Mouse (Mus musculus) gastrocnemius, postnatal 36 days (tissue): Measurements from ENCODE around the gene Fbxw4. TPM values are rescaled to one million over a fixed set of nuclear protein-coding genes. Genes with fewer than 3 reads are reported as not detected.

Source experiments
- DNase-seq, 2 experiments: peaks; one replicate each; pipeline ENCODE4 v3.0.0; 2022
- intact Hi-C: fragments of 180-260 bp; cut with DNase I; formaldehyde crosslinking; loops from one replicate; pipeline ENCODE4 v1.15.1; 2025
- total RNA-seq, 2 experiments: library from RNA; stranded (reverse); gene quantifications; 2 replicates each; pipeline ENCODE4 v1.2.3; 2021

Fbxw4 gene
- total RNA-seq, 2 experiments from 2014 or later = 22.5 to 22.6 TPM

DNA sequence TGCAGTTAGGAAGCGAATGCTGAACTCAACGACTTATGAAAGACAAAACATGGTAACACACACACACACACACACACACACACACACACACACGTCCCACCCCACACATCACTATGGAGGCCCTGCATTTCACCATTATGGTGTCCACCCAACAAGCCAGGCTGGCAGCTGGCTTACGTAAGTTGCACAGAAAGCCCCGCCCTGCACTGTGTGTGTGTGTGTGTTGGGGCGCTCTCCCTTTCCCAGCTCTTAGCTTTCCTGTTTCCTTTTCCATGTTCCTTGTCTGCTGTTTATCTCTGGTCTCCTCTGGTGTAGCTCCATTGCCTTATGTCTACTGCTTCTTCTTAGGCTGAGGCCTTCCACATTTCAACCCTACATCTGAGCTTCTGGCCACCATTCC, 41.9 kb downstream of the Fbxw4 start:
- DNase-seq = no peak
- intact Hi-C loops = no loop called here

DNA sequence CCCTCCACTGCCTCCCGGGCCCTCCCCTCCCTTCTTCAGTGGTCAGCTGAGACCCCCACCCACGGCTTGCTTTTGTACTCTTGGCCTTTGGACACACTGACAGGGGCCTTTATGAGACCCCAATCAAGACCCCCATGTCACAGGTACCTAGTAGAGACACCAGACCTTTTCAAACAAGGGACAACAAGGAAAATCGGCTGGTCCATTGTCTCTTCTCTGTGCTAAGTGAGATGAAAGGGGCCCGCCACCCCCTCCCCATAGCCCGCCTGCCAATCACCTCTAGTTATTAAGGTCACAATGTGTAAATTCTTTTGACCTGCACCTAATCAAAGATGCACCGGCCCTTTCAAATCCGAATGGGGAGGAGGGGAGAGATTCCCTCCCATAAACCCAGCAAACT, 43.4 kb downstream of the Fbxw4 start:
- intact Hi-C loops = no loop called here
- no peak for DNase-seq

DNA sequence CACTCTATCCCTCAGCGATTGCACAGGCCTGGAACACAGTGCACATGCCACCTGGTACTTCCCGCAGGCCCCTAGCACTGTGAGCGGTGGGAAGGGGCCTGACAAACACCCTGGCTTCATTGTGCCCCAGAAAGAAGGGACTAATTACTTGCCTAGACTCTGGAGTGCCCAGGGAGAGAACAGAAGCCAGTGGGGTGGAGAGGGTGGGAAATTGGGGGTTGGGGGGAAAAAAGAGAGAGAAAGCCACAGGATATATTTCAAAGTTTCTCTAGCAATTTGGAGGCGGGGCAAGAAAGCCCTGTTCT, 43.9 kb downstream of the Fbxw4 start:
- intact Hi-C loops = no loop called here
- DNase-seq = no peak

DNA sequence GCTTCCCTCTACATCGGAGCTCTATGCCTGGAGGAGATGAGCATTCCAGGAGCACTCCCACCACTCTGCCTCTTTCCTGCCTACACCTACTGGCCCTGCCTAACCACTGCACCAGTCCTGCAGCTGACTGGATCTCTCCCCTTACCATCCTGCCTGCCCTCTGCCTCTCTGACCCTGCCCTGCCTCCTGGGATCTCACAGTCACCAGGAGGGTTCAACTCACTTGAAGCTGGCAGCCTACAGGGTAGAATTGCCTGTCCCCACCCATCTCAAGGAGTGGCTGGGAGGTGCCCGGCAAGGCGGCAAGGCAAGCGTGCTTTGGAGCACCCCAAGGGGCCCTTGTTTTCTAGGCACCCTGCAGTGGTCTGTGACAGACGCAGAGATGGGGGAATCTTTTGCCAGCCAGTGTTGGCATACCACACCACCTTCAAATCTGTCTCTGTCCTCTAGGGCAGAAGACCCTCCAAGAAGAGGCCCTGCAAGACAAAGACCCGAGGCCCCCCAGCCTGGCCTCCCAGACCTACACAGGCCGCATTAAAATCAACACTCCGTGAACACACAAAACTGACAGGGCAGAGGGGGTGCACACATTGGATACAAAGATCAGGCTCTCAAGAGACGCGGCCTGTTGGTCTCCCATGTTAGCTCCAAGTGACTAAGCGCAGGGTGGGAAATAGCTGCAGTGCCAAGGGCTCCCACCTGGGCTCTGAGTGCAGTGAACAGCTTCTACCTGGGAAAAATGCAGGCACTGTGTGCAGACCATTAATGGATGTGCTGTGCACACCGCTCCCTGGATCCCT, 44.5 kb downstream of the Fbxw4 start:
- intact Hi-C loops = no loop called here
- DNase-seq = no peak

DNA sequence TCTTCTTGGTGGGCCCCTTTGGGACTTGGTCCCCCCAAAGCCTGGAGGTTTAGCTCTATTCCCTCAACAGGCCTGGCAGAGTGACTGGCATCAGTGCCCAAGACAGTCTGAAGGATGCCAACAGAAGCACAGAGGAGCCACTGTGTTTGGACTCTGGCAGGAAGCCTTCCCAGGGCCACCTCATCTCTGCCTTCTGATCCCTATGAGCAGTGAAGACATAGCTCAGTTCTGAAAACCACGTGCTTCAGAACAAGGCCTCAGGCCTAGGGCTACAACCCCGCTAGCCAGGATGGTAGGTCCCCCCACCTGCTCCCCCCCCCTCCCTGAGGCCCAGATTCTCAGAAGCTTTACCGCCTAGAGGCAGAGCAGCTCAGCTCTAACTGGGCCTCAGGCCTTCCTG, 45.2 kb downstream of the Fbxw4 start:
- intact Hi-C loops = no loop called here
- DNase-seq = no peak

DNA sequence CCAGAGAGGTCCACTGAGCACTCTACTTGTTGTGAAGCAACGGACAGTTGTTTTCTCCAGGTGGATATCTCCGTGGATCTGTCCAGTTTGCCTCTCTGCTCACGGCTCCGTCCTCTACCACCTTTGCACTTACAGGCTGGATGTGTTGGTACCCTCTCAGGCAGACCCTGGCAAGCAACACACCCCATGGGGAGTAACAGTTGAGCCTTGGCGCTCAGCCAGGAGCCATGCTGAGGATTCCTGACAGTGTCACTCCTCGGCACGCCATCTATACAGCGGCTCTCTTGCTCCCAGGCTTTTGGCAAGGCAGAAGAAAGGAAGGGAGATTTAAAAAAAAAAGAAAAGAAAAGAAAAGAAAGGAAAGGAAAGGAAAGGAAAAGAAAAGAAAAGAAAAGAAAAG, 45.7 kb downstream of the Fbxw4 start:
- intact Hi-C loops = no loop called here
- DNase-seq = no peak

DNA sequence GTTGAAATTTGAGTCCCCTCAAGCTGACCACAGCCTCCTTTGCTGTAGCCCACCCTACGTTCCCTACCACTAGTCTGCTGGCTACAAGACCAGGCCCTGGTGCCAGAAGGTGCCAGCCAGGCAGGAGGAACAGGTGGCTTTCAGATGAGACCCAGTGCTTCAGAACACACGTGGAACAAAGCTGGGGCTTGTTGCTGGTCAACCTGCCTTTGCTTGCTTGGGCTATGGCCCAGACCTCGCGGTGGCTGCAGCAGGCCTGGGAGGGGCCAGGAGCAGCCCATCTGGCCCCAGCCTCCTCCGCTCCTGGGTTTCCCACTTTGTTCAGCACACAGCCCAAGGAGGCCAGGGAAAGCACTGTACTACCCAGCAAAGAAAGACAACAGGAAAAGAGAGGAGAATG, 49.3 kb downstream of the Fbxw4 start:
- DNase-seq = no peak
- intact Hi-C loops = no loop called here

DNA sequence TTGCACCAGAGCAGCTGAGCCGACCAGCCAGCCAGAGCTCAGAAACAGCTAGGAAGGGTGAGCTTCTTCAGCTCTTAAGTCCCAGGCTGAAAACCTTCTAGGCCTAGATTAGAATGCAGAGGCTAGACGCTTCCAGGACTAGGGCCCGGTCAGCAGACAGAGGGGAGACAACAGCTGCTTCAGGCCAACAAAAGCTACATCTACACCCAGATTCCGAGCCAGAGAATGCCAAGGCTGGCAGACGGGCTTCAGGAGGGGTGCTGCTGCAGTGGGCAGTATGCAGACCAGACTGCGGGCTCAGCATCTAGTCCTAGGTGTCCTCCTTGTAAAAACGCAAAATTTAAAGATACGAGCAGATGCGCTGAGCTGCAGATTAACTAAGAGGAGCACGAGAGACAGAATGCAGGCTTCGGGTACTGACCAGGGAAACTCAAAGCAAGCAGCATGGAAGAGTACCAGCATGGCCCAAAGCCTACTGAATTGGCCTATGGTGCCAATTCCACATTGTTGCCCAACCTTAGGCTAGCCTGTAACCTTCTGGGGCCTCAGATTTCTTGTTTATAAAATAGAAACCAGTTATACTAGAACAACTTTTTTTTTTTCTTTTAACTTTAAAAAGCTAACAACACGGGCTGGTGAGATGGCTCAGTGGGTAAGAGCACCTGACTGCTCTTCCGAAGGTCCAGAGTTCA, 51.3 kb downstream of the Fbxw4 start:
- no peak for DNase-seq
- intact Hi-C loops = no loop called here

DNA sequence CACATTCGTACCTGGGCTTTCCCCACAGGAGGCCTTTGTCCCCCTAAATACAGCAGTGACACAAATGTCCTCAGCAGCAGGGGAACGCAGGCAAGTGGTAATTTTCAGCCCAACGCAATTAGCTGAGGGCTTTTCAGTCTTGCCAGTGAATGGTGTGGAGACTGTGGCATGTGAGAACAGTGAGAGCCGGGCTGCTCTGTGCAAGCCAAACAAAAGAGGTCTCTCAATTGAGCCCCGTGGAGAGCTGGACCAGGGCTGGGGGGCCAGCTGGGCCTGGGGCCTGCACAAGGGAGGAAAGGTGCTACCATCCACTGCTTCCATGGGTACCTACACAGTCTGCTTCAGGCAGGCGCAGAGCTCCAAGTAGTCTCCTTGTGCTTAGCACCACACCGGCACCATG, 52.6 kb downstream of the Fbxw4 start:
- intact Hi-C loops = no loop called here
- DNase-seq = no peak

DNA sequence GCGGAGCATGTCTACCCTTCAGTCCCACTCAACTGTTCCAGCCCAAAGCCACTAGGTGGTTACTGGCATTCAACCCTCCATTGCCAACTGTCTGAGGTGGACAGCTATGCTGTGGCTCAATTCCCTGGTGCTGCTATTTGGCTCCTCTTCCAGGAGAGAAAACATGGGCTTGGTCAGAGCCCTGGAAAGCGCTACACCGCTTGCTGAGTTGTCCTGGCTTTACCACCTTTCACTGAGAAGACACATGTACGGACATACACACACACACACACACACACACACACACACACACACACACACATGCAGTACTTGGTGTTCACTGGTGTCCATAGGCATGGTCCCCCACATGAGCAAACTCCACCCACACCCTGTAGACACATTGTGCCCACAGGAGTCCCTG, 53.4 kb downstream of the Fbxw4 start:
- no peak for DNase-seq
- intact Hi-C loops = no loop called here

DNA sequence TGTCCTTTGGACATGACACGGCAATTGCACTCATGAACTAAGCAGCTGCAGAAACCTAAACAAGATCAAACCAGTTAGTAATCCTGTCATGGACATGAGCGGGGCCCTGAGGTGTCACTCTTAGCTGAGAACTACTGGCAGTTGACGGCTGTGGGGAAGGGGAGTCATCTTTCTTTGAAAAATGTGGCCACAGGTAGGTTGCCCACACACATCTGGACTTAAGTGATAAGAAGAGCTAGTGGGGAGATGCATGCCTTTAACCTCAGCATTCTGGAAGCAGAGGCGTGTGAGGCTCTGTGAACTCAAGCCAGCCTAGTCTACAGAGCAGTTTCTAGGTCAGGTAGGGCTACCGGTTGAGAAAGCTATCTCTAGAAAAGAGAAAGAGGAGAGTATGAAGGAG, 57.5 kb downstream of the Fbxw4 start:
- intact Hi-C loops = no loop called here
- no peak for DNase-seq

DNA sequence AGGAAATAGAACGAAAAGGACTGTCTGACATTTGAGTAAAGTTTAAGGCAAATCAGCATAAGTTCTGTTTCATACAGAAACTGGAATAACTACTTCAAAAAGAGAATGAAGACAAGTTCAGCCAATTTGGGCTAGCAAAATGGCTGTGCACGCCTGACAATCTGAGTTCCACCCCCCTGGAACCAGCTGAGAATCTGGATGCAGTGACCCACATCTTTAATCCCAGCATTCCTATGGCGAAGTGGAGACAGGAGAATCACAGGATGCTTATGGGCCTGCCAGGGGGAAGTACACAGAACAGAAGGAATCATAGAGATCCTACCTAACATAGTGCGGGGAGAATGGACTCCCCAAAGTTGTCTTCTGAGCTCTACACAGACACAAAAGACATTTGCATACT, 63.0 kb downstream of the Fbxw4 start:
- no peak for DNase-seq
- intact Hi-C loops = no loop called here

DNA sequence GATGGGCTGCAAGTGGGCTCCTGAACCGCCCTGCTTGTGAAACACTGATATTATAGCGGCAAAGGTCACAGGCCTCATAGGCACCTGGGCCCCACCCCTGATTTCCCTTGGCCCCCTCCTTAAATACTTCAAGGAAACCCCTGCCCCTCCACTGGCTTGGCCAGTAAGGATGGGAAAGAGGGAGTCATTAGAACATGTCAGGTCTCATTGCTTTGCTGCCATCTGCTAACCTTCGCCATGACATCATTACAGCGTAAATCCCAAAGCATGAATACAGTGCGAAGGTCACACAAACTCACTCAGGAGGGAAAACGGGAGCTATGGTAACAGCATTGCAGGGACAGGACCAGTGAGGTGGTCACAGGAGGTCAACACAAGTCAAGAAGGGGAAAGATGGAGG, 63.7 kb downstream of the Fbxw4 start:
- intact Hi-C loops = no loop called here
- DNase-seq = no peak

DNA sequence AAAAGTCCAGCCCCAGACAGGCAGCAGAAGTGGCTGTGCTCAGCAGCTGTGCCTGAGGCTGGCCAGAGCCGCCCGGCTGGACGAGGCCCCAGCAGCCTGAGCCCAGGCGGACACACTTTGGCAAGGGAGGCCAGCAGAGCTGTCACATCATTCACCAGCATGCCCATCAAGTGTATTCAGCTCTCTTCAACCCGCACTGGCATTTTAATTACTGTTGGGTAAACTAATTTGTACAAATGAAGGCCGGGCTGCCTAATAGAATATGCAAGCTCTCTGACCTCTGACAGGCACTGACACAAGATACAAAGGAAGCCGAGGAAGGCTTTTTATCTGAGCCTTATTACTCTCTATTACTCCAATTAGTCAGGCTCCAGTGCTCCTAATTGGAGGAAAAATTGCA, 64.1 kb downstream of the Fbxw4 start:
- DNase-seq = peak in 1 of 2 experiments; percentile 43
- intact Hi-C loops = no loop called here

DNA sequence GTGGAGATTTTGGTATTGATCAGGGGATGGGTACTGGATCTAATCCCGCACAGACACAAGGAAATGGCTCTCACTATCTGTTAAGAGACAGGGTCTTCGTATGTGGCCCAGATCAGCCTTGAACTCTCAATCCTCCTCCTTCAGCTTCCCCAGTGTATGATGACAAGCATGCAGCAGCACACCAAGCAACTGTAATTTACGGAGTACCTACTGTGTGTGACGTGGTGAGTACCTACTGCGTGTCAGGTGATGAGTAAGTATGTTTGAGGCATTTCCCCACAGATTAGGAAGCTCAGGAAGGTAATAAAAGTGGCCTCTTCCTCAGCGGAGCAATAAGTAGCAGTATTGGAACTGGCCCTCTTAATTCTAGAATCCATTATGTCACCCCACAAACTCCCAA, 64.6 kb downstream of the Fbxw4 start:
- DNase-seq = no peak
- intact Hi-C loops = no loop called here

DNA sequence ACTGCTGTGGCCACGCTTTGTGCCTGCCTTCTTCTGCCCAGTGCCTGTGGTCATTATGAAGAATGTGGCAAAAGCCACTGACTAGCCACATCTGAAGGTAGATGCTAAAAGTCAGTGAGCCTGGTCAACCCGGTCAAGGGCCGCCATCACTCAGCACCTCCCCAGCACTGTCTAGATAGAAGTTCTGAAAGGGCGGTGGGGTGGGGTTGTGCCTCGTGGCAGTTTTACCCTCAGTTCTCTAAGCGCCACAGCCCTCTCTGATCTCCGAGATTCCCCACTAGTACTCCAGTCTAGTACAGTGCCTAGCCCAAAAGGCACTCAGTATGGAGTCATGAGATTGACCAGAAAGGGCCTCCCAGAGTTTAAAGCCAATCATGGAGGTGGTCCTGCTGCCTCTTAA, 66.0 kb downstream of the Fbxw4 start:
- no peak for DNase-seq
- intact Hi-C loops = no loop called here

DNA sequence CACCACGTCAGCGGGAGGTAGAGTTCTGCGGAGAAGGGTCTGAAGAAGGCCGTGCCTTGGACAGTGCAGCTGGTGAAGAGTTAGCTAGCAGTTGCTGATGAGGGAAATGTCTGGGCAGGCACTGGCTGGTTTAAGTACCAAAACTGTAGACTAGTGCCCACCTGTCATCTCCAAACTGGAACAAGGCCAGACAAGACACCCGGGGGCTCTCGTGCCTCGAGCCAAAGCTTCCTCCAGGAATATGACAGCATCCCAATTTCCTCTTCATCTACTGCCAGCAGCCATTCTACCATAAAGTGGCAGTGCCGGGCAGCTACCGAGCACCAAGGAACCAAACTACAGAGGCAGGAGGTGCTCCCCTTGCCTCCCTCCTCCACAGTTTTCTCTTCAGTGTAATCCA, 67.2 kb downstream of the Fbxw4 start:
- no peak for DNase-seq
- intact Hi-C loops = no loop called here

DNA sequence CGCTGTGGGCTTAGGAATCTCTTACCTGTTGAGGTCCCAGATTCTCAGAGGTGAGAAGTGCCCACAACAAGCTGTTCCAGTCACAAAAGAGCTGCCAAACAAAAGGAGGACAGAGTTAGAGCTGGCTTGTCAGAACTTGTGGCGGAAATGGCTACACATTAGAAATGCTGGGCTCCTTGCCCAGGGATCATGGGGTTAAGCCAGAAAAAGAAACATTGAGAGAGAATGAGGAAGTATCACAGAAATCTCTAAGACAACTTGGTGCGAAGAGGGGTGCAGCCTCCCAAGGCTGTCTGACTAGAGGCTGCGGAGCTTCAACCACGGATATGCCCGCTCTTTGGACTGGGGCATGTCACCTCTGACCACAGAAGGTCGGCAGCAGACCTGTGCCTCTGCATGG, 68.4 kb downstream of the Fbxw4 start:
- DNase-seq = peak in 1 of 2 experiments; percentile 46

DNA sequence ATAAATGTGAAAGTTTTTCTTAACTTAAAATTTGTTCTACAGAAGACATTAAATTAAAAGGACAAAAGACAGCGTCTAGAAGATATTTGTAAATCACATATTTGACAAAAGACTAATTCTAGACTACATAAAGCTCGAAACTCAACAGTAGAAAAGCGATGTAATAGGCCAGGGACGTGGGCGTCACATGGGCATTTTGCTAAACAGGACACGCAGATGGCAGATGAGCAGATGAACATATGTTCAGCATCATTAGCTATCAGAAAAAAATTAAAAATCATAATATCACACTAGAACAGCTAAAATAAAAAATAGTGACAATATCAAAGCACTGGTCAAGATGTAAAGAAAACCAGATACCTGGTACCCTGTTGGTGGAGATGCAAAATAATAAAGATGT, 70.4 kb downstream of the Fbxw4 start:
- no peak for DNase-seq
- intact Hi-C loops = no loop called here

More for the DNA sequence above, 68.4 kb downstream of the Fbxw4 start:
- intact Hi-C loops = no loop called here

DNA sequence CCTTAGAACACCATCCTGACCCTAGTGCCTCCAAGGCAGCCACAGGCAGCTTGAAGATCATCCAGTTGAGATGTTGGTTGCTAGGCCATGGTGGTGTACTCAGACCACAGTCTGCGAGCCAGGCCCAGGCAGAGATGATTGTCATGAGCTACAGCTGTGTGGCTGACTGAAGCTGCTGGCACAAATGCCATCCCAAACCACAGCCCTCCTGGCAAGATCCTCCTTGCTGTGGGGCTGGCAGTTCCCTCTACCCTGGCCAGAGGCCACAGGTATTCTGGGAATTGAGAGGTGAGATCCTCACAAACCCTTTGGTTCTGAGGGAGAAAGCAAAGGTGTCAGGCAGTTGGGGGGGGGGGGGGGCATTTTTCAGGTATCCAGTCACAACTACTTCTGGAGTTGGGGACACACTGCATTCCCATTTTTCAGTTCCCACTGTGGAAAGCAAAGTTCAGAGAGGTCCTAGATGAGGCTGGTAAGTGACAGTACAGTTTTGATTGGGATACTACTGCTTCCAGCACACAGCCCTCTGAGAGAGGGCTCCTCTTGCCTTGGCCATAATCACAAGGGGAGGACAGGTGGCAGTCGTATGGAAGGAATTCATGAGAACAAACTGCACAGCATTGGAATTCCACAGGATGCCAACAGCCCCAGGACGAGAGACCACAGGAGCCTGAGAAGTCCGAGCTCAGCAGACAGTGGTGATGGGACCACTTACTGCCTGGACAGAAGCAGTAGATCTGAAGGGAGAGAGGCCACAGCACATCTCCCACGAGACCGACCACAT, 72.4 kb downstream of the Fbxw4 start:
- peak in 1 of 2 experiments; percentile 27 for DNase-seq
- intact Hi-C loops = no loop called here

DNA sequence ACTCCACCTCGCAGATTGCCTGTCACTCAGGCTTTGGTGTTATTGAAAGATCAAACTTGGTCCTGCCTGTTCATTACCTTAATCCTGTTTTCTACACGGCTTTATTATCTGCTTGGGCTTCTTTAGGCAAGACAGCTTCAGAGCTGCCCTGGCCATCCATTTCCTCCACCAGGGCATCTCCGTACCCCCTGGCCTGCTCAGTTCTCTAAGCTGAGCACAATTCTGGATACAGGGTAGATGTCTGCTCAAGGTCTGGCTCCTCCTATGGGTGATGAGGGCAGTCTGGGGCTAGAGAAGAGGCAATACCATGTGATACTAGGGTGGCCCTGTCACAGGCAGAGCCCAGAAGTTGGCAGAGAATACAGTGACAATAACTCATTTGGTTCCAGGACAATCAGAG, 73.3 kb downstream of the Fbxw4 start:
- no peak for DNase-seq
- intact Hi-C loops = no loop called here
